Mouse (Mus musculus): Measurements from ENCODE around the gene Aldh3b2. TPM values are rescaled to one million over a fixed set of nuclear protein-coding genes. Genes with fewer than 3 reads are reported as not detected.

Aldh3b2 gene
- polyA plus RNA-seq, 2 experiments = 14.5 to 28.1 TPM

- Histone ChIP-seq H3K36me3 (ENCODE audit: control insufficient read depth, insufficient read depth, low read length) (no peaks in the 10 kb centered on the region), H3K9ac (ENCODE audit: low read depth, low read length, severe bottlenecking) (no peak overlapping the region), H3K4me3 (replicated peaks; ENCODE audit: low read length) (no peak overlapping the region), H3K4me2 (replicated peaks; ENCODE audit: low read depth, low read length, severe bottlenecking) (no peak overlapping the region), H3K4me1 (ENCODE audit: control insufficient read depth, insufficient read depth, low read length) (peaks cover 4% of the 10 kb centered on the region; the same call in 1 of the 2 replicates), H3K9me3 (ENCODE audit: control insufficient read depth, low read length) (no peaks in the 10 kb centered on the region), H3K27me3 (ENCODE audit: control insufficient read depth, insufficient read depth, low read length) (no peaks in the 10 kb centered on the region), H3K27ac (replicated peaks; ENCODE audit: low read depth, low read length) (no peak overlapping the region)
- 72% methylated on average over 3 of the region's 3 CpGs for WGBS
- DNase-seq (ENCODE audit: low spot score) (no peak), ATAC-seq (ENCODE audit: low FRiP score, low read depth) (no peak)
- TF ChIP-seq POLR2A (IDR thresholded peaks at IDR 0.05; ENCODE audit: borderline replicate concordance, extremely low read depth, insufficient read depth, insufficient read length) = no peak
These were observed 24.3 kb upstream of the Aldh3b2 start for GRCm38 (mm10) chr19:3947813-3948212.

- Histone ChIP-seq H3K4me3 (replicated peaks; ENCODE audit: low read length) (no peak overlapping the region), H3K27ac (replicated peaks; ENCODE audit: low read depth, low read length) (no peak overlapping the region)
- 69% methylated on average over 14 of the region's 14 CpGs for WGBS
These were observed 23.6 kb upstream of the Aldh3b2 start for GRCm38 (mm10) chr19:3948546-3948945.

GRCm38 (mm10) chr19:3950331-3950730 is 21.8 kb upstream of the Aldh3b2 start:
- no peaks in the 10 kb centered on the region for H3K4me1 ChIP-seq (ENCODE audit: control insufficient read depth, insufficient read depth, low read length)
- H3K4me2 ChIP-seq (replicated peaks; ENCODE audit: low read depth, low read length, severe bottlenecking) = no peak overlapping the region
- no peaks in the 10 kb centered on the region for H3K9me3 ChIP-seq (ENCODE audit: control insufficient read depth, low read length)
- no peaks in the 10 kb centered on the region for H3K27me3 ChIP-seq (ENCODE audit: control insufficient read depth, insufficient read depth, low read length)
- no peak for TF ChIP-seq POLR2A (IDR thresholded peaks at IDR 0.05; ENCODE audit: borderline replicate concordance, extremely low read depth, insufficient read depth, insufficient read length)
- 82% methylated on average over 3 of the region's 3 CpGs for WGBS
- no peak overlapping the region for H3K9ac ChIP-seq (ENCODE audit: low read depth, low read length, severe bottlenecking)
- no peak overlapping the region for H3K27ac ChIP-seq (replicated peaks; ENCODE audit: low read depth, low read length)
- no peaks in the 10 kb centered on the region for H3K36me3 ChIP-seq (ENCODE audit: control insufficient read depth, insufficient read depth, low read length)
- DNase-seq (ENCODE audit: low spot score) (no peak), ATAC-seq (ENCODE audit: low FRiP score, low read depth) (no peak)
- H3K4me3 ChIP-seq (replicated peaks; ENCODE audit: low read length) = no peak overlapping the region

More at GRCm38 (mm10) chr19:3948546-3948945, 23.6 kb upstream of the Aldh3b2 start:
- no peak for TF ChIP-seq POLR2A (IDR thresholded peaks at IDR 0.05; ENCODE audit: borderline replicate concordance, extremely low read depth, insufficient read depth, insufficient read length)
- H3K36me3 ChIP-seq (ENCODE audit: control insufficient read depth, insufficient read depth, low read length) = no peaks in the 10 kb centered on the region
- ATAC-seq (ENCODE audit: low FRiP score, low read depth) (no peak), DNase-seq (ENCODE audit: low spot score) (no peak)
- H3K4me2 ChIP-seq (replicated peaks; ENCODE audit: low read depth, low read length, severe bottlenecking) = no peak overlapping the region
- H3K9me3 ChIP-seq (ENCODE audit: control insufficient read depth, low read length) = no peaks in the 10 kb centered on the region
- no peaks in the 10 kb centered on the region for H3K27me3 ChIP-seq (ENCODE audit: control insufficient read depth, insufficient read depth, low read length)
- H3K4me1 ChIP-seq (ENCODE audit: control insufficient read depth, insufficient read depth, low read length) = no peaks in the 10 kb centered on the region
- no peak overlapping the region for H3K9ac ChIP-seq (ENCODE audit: low read depth, low read length, severe bottlenecking)

- Histone ChIP-seq H3K9ac (ENCODE audit: low read depth, low read length, severe bottlenecking) (no peak overlapping the region), H3K4me3 (replicated peaks; ENCODE audit: low read length) (no peak overlapping the region), H3K4me2 (replicated peaks; ENCODE audit: low read depth, low read length, severe bottlenecking) (no peak overlapping the region), H3K27ac (replicated peaks; ENCODE audit: low read depth, low read length) (no peak overlapping the region), H3K36me3 (ENCODE audit: control insufficient read depth, insufficient read depth, low read length) (no peaks in the 10 kb centered on the region), H3K27me3 (ENCODE audit: control insufficient read depth, insufficient read depth, low read length) (no peaks in the 10 kb centered on the region), H3K9me3 (ENCODE audit: control insufficient read depth, low read length) (no peaks in the 10 kb centered on the region), H3K4me1 (ENCODE audit: control insufficient read depth, insufficient read depth, low read length) (no peaks in the 10 kb centered on the region)
- no peak for TF ChIP-seq POLR2A (IDR thresholded peaks at IDR 0.05; ENCODE audit: borderline replicate concordance, extremely low read depth, insufficient read depth, insufficient read length)
- DNase-seq (ENCODE audit: low spot score) (no peak), ATAC-seq (ENCODE audit: low FRiP score, low read depth) (no peak)
These were observed 20.7 kb upstream of the Aldh3b2 start for GRCm38 (mm10) chr19:3951461-3951860.

GRCm38 (mm10) chr19:3952099-3952498 is 20.0 kb upstream of the Aldh3b2 start:
- H3K36me3 ChIP-seq (ENCODE audit: control insufficient read depth, insufficient read depth, low read length) = no peaks in the 10 kb centered on the region

GRCm38 (mm10) chr19:3955033-3955432 is 17.1 kb upstream of the Aldh3b2 start:
- DNase-seq (ENCODE audit: low spot score) = no peak
- Histone ChIP-seq H3K27ac (replicated peaks; ENCODE audit: low read depth, low read length) (no peak overlapping the region), H3K4me1 (ENCODE audit: control insufficient read depth, insufficient read depth, low read length) (no peaks in the 10 kb centered on the region), H3K9ac (ENCODE audit: low read depth, low read length, severe bottlenecking) (no peak overlapping the region), H3K4me3 (replicated peaks; ENCODE audit: low read length) (no peak overlapping the region), H3K4me2 (replicated peaks; ENCODE audit: low read depth, low read length, severe bottlenecking) (no peak overlapping the region), H3K36me3 (ENCODE audit: control insufficient read depth, insufficient read depth, low read length) (no peaks in the 10 kb centered on the region), H3K27me3 (ENCODE audit: control insufficient read depth, insufficient read depth, low read length) (no peaks in the 10 kb centered on the region), H3K9me3 (ENCODE audit: control insufficient read depth, low read length) (no peaks in the 10 kb centered on the region)
- no peak for ATAC-seq (ENCODE audit: low FRiP score, low read depth)
- 72% methylated on average over 3 of the region's 3 CpGs for WGBS
- TF ChIP-seq POLR2A (IDR thresholded peaks at IDR 0.05; ENCODE audit: borderline replicate concordance, extremely low read depth, insufficient read depth, insufficient read length) = no peak

More at GRCm38 (mm10) chr19:3952099-3952498, 20.0 kb upstream of the Aldh3b2 start:
- DNase-seq (ENCODE audit: low spot score) = no peak
- Histone ChIP-seq H3K4me1 (ENCODE audit: control insufficient read depth, insufficient read depth, low read length) (no peaks in the 10 kb centered on the region), H3K27ac (replicated peaks; ENCODE audit: low read depth, low read length) (no peak overlapping the region), H3K4me2 (replicated peaks; ENCODE audit: low read depth, low read length, severe bottlenecking) (no peak overlapping the region), H3K4me3 (replicated peaks; ENCODE audit: low read length) (no peak overlapping the region), H3K27me3 (ENCODE audit: control insufficient read depth, insufficient read depth, low read length) (no peaks in the 10 kb centered on the region), H3K9ac (ENCODE audit: low read depth, low read length, severe bottlenecking) (no peak overlapping the region), H3K9me3 (ENCODE audit: control insufficient read depth, low read length) (no peaks in the 10 kb centered on the region)
- TF ChIP-seq POLR2A (IDR thresholded peaks at IDR 0.05; ENCODE audit: borderline replicate concordance, extremely low read depth, insufficient read depth, insufficient read length) = no peak
- no peak for ATAC-seq (ENCODE audit: low FRiP score, low read depth)
- 68% methylated on average over 1 of the region's 1 CpGs for WGBS

All from limb, embryonic 14.5 days (tissue).